8 mouse cellular contexts compared by ENCODE assay signal in genomic region chr4:135354751-135355150, GRCm38 (mm10). TPM values are rescaled to one million over a fixed set of nuclear protein-coding genes. Genes with fewer than 3 reads are reported as not detected.
A peak's percentile ranks its signal among the peaks of the same experiment; 100 is the strongest.
DNase-seq lines count a peak whose midpoint lies in the region; ATAC-seq and TF ChIP-seq lines count a peak whose summit lies in the region.
"Not testable (repeated sequence)": the region's sequence is repeated elsewhere in the genome, so short reads cannot be mapped to it uniquely, and the experiment has no call there.

No protein-coding gene starts in this region.

- TF ChIP-seq CTCF in liver, postnatal 0 days (IDR thresholded peaks at IDR 0.05; ENCODE audit: low read depth); testis, adult 2 months (IDR thresholded peaks at IDR 0.05; ENCODE audit: control insufficient read depth, insufficient read depth, insufficient replicate concordance, low read depth, low read length): not testable (repeated sequence)

- H3K36me3 ChIP-seq in forebrain, embryonic 10.5 days (replicated peaks): peaks cover 19% of the 10 kb centered on the region
- not testable (repeated sequence) for H3K36me3 ChIP-seq in heart, embryonic 13.5 days; intestine, embryonic 16.5 days (ENCODE audit: control insufficient read depth, insufficient read depth, low read length); limb, embryonic 12.5 days; liver, postnatal 0 days (replicated peaks; ENCODE audit: insufficient read depth, low read length); midbrain, embryonic 15.5 days (replicated peaks); testis, adult 2 months (ENCODE audit: control insufficient read depth, insufficient read depth, low read length)

- TF ChIP-seq EP300 in liver, postnatal 0 days (IDR thresholded peaks at IDR 0.05; ENCODE audit: low read depth): not testable (repeated sequence)

- not testable (repeated sequence) for TF ChIP-seq POLR2A in testis, adult 2 months (IDR thresholded peaks at IDR 0.05; ENCODE audit: control insufficient read depth, low read depth, low read length)

- peaks cover 24% of the 10 kb centered on the region for H3K4me1 ChIP-seq in forebrain, embryonic 10.5 days
- peaks cover 24% of the 10 kb centered on the region for H3K4me1 ChIP-seq in heart, embryonic 13.5 days
- H3K4me1 ChIP-seq in intestine, embryonic 16.5 days (ENCODE audit: control insufficient read depth, insufficient read depth, low read length): peaks cover 18% of the 10 kb centered on the region
- H3K4me1 ChIP-seq in limb, embryonic 12.5 days (replicated peaks): peaks cover 15% of the 10 kb centered on the region
- peaks cover 21% of the 10 kb centered on the region for H3K4me1 ChIP-seq in liver, postnatal 0 days (ENCODE audit: insufficient read depth)
- peaks cover 22% of the 10 kb centered on the region for H3K4me1 ChIP-seq in midbrain, embryonic 15.5 days
- not testable (repeated sequence) for H3K4me1 ChIP-seq in testis, adult 2 months (ENCODE audit: control insufficient read depth, insufficient read depth, low read length)

- not testable (repeated sequence) for H3K27me3 ChIP-seq in forebrain, embryonic 10.5 days (ENCODE audit: poor library complexity, severe bottlenecking); intestine, embryonic 16.5 days (replicated peaks; ENCODE audit: control insufficient read depth, insufficient read depth, low read length); limb, embryonic 12.5 days; liver, postnatal 0 days (ENCODE audit: insufficient read depth, low read length); midbrain, embryonic 15.5 days (replicated peaks); testis, adult 2 months (ENCODE audit: control insufficient read depth, insufficient read depth, low read length)
- H3K27me3 ChIP-seq in heart, embryonic 13.5 days (replicated peaks): peaks cover 12% of the 10 kb centered on the region; the same call in 1 of the 2 replicates

- not testable (repeated sequence) for H3K4me3 ChIP-seq in forebrain, embryonic 10.5 days; heart, embryonic 13.5 days; intestine, embryonic 16.5 days (ENCODE audit: low read length); limb, embryonic 12.5 days (replicated peaks); midbrain, embryonic 15.5 days; testis, adult 2 months (ENCODE audit: control insufficient read depth, low read depth, low read length)
- H3K4me3 ChIP-seq in liver, postnatal 0 days (ENCODE audit: low read depth, low read length): 0 out of 2 replicates have a peak overlapping the region, but pooled peaks have one; percentile 93

- not testable (repeated sequence) for ATAC-seq in heart, embryonic 13.5 days (ENCODE audit: extremely low read depth, insufficient number of reproducible peaks, low FRiP score, low TSS enrichment); intestine, embryonic 16.5 days; limb, embryonic 12.5 days (ENCODE audit: insufficient number of reproducible peaks, insufficient read depth, low FRiP score, low TSS enrichment, low read depth); liver, postnatal 0 days; midbrain, embryonic 15.5 days (replicated peaks)

- peak; percentile 11 for DNase-seq in cerebellum, adult 11-12 months
- DNase-seq in forebrain, embryonic 10.5 days (ENCODE audit: extremely low spot score, low spot score); liver, postnatal 0 days: not testable (repeated sequence)

- H3K27ac ChIP-seq in forebrain, embryonic 10.5 days: peak overlapping the region; percentile 95
- H3K27ac ChIP-seq in heart, embryonic 13.5 days (replicated peaks): peak overlapping the region; percentile 98
- peak overlapping the region; percentile 98 for H3K27ac ChIP-seq in intestine, embryonic 16.5 days (ENCODE audit: low read length)
- peak overlapping the region; percentile 98; the same call in 1 of the 2 replicates for H3K27ac ChIP-seq in limb, embryonic 12.5 days
- peak overlapping the region; percentile 97 for H3K27ac ChIP-seq in liver, postnatal 0 days (ENCODE audit: low read depth)
- H3K27ac ChIP-seq in midbrain, embryonic 15.5 days: peak overlapping the region; percentile 93
- peak overlapping the region; percentile 65; the same call in 1 of the 2 replicates for H3K27ac ChIP-seq in testis, adult 2 months (ENCODE audit: control insufficient read depth, insufficient read depth, low read depth, low read length)

- H3K9ac ChIP-seq in heart, embryonic 13.5 days: peak overlapping the region; percentile 86
- peak overlapping the region; percentile 71; the same call in 1 of the 2 replicates for H3K9ac ChIP-seq in intestine, embryonic 16.5 days (ENCODE audit: low read depth, low read length)
- not testable (repeated sequence) for H3K9ac ChIP-seq in limb, embryonic 12.5 days (replicated peaks); liver, postnatal 0 days (replicated peaks); midbrain, embryonic 15.5 days

- H3K4me2 ChIP-seq in heart, embryonic 13.5 days: 0 out of 2 replicates have a peak overlapping the region, but pooled peaks have one; percentile 86
- 0 out of 2 replicates have a peak overlapping the region, but pooled peaks have one; percentile 2 for H3K4me2 ChIP-seq in intestine, embryonic 16.5 days (ENCODE audit: low read depth, low read length)
- H3K4me2 ChIP-seq in limb, embryonic 12.5 days; midbrain, embryonic 15.5 days: not testable (repeated sequence)
- H3K4me2 ChIP-seq in liver, postnatal 0 days (ENCODE audit: low read depth, low read length): peak overlapping the region; percentile 88

- H3K9me3 ChIP-seq in forebrain, embryonic 10.5 days; heart, embryonic 13.5 days; intestine, embryonic 16.5 days (ENCODE audit: control insufficient read depth, low read length); limb, embryonic 12.5 days; liver, postnatal 0 days (ENCODE audit: low read length); midbrain, embryonic 15.5 days: not testable (repeated sequence)

RNA-seq across cellular contexts. Expression of gene Srrm1, which starts 1.6 kb away (rescaled TPM):
- 235 and 240 TPM in 2 replicates for polyA plus RNA-seq in forebrain, embryonic 10.5 days (2016; fragmentation: Nextera tagmentation; extraction: Ambion mirVana)
- 141 and 146 TPM in 2 replicates for polyA plus RNA-seq in heart, embryonic 13.5 days (2015; fragmentation: Nextera tagmentation; extraction: Ambion mirVana)
- 152 and 176 TPM in 2 replicates for polyA plus RNA-seq in intestine, embryonic 16.5 days (2015; fragmentation: Nextera tagmentation; extraction: Ambion mirVana)
- 260 and 298 TPM in 2 replicates for polyA plus RNA-seq in limb, embryonic 12.5 days (2016; fragmentation: Nextera tagmentation; extraction: Ambion mirVana)
- 79.3 and 90.6 TPM in 2 replicates for polyA plus RNA-seq in liver, postnatal 0 days (2015; fragmentation: Nextera tagmentation; extraction: Ambion mirVana)
- 169 and 185 TPM in 2 replicates for polyA plus RNA-seq in midbrain, embryonic 15.5 days (2015; fragmentation: Nextera tagmentation; extraction: Ambion mirVana)
- polyA plus RNA-seq in testis, adult 2 months (2012; rRNA removed): 23.5 and 25.7 TPM in 2 replicates

RNA-seq across cellular contexts. Expression of gene Ncmap, which starts 43.3 kb away (rescaled TPM):
- polyA plus RNA-seq in forebrain, embryonic 10.5 days (2016; fragmentation: Nextera tagmentation; extraction: Ambion mirVana): 0.40 and 0.52 TPM in 2 replicates
- 0.55 and 0.76 TPM in 2 replicates for polyA plus RNA-seq in heart, embryonic 13.5 days (2015; fragmentation: Nextera tagmentation; extraction: Ambion mirVana)
- 6.1 and 7.3 TPM in 2 replicates for polyA plus RNA-seq in intestine, embryonic 16.5 days (2015; fragmentation: Nextera tagmentation; extraction: Ambion mirVana)
- polyA plus RNA-seq in limb, embryonic 12.5 days (2016; fragmentation: Nextera tagmentation; extraction: Ambion mirVana): 3.2 and 3.8 TPM in 2 replicates
- 0.12 and 0.14 TPM in 2 replicates for polyA plus RNA-seq in liver, postnatal 0 days (2015; fragmentation: Nextera tagmentation; extraction: Ambion mirVana)
- polyA plus RNA-seq in midbrain, embryonic 15.5 days (2015; fragmentation: Nextera tagmentation; extraction: Ambion mirVana): 1.1 and 1.2 TPM in 2 replicates
- 1.6 and 2.1 TPM in 2 replicates for polyA plus RNA-seq in testis, adult 2 months (2012; rRNA removed)
